Mouse (Mus musculus) NIH3T3 (cell line): ENCODE results near the gene Gosr1.
"Not testable (repeated sequence)": the region's sequence is repeated elsewhere in the genome, so short reads cannot be mapped to it uniquely, and the experiment has no call there.

Source experiments
- DNase-seq: peaks from one replicate; pipeline ENCODE4 v3.0.0-alpha.2; 2012; ENCODE audit warnings: low read depth

Gosr1 gene

GRCm38 (mm10) chr11:76763053-76763740 lies at the start of gene Gosr1:
TSS of gene Gosr1 (minus strand) at chr11:76763579.
- DNase-seq, result peak; percentile 99

- peak; percentile 33 for DNase-seq
Observed at GRCm38 (mm10) chr11:76810706-76811495, 47.5 kb upstream of the Gosr1 start.

GRCm38 (mm10) chr11:76809450-76809849 lies 46.1 kb upstream of the Gosr1 start:
- peak; percentile 17 for DNase-seq

GRCm38 (mm10) chr11:76808550-76808949 lies 45.2 kb upstream of the Gosr1 start:
- no peak for DNase-seq

- DNase-seq, result no peak
Observed at GRCm38 (mm10) chr11:76807007-76807679, 43.8 kb upstream of the Gosr1 start.

- DNase-seq, result no peak
Observed at GRCm38 (mm10) chr11:76806026-76806425, 42.6 kb upstream of the Gosr1 start.

- DNase-seq, result not testable (repeated sequence)
Observed at GRCm38 (mm10) chr11:76805072-76805471, 41.7 kb upstream of the Gosr1 start.

- DNase-seq, result no peak
Observed at GRCm38 (mm10) chr11:76803266-76803665, 39.9 kb upstream of the Gosr1 start.

- DNase-seq, result peak; percentile 58
Observed at GRCm38 (mm10) chr11:76797236-76797635, 33.9 kb upstream of the Gosr1 start.

- DNase-seq, result no peak
Observed at GRCm38 (mm10) chr11:76795326-76795725, 31.9 kb upstream of the Gosr1 start.

- no peak for DNase-seq
Observed at GRCm38 (mm10) chr11:76791331-76791730, 28.0 kb upstream of the Gosr1 start.

- DNase-seq, result peak; percentile 89
Observed at GRCm38 (mm10) chr11:76789252-76789651, 25.9 kb upstream of the Gosr1 start.

GRCm38 (mm10) chr11:76775533-76775932 lies 12.2 kb upstream of the Gosr1 start:
- DNase-seq, result no peak

- DNase-seq, result peak; percentile 87
Observed at GRCm38 (mm10) chr11:76773811-76774210, 10.4 kb upstream of the Gosr1 start.

- DNase-seq, result no peak
Observed at GRCm38 (mm10) chr11:76770566-76770965, 7.2 kb upstream of the Gosr1 start.

GRCm38 (mm10) chr11:76763741-76764122 lies 353 bp upstream of the Gosr1 start:
- no peak for DNase-seq

- no peak for DNase-seq
Observed at GRCm38 (mm10) chr11:76752276-76752675, 11.1 kb downstream of the Gosr1 start.

GRCm38 (mm10) chr11:76748819-76749218 lies 14.6 kb downstream of the Gosr1 start:
- DNase-seq, result no peak

- no peak for DNase-seq
Observed at GRCm38 (mm10) chr11:76745921-76746320, 17.5 kb downstream of the Gosr1 start.

GRCm38 (mm10) chr11:76744550-76744949 lies 18.8 kb downstream of the Gosr1 start:
- peak; percentile 34 for DNase-seq

GRCm38 (mm10) chr11:76742511-76742910 lies 20.9 kb downstream of the Gosr1 start:
- DNase-seq, result no peak

GRCm38 (mm10) chr11:76739125-76739524 lies 24.3 kb downstream of the Gosr1 start:
- DNase-seq, result peak; percentile 40
